Mouse (Mus musculus) neutrophil, adult 5-6 weeks (primary cell): ENCODE data around the gene Nmrk2. TPM values are rescaled to one million over a fixed set of nuclear protein-coding genes. Genes with fewer than 3 reads are reported as not detected.
A peak's percentile ranks its signal among the peaks of the same experiment; 100 is the strongest.

Source experiments
- ATAC-seq: fragments of 151-379, 151-347 bp; 2 replicates; pipeline ENCODE4 v1.8.0; 2017; ENCODE audit warnings: mild to moderate bottlenecking, moderate TSS enrichment; ENCODE audit not compliant: insufficient number of reproducible peaks, poor library complexity, low FRiP score, severe bottlenecking; ENCODE audit errors: extremely low read depth
- total RNA-seq: library from RNA; stranded (forward); fragments of 200-1000 nt; gene quantifications from 2 replicates; pipeline ENCODE4 v1.2.3, GENCODE M21; 2017

Gene Nmrk2
- total RNA-seq, 1 experiment from 2014 or later = not detected

GRCm38 (mm10) chr10:81174617-81175344, 27.1 kb downstream of the Nmrk2 start:
- ATAC-seq = peak; percentile 66

- ATAC-seq = peak; percentile 20; the same call in 1 of the 2 replicates
Measured at GRCm38 (mm10) chr10:81173132-81173531, 28.7 kb downstream of the Nmrk2 start.

- peak; percentile 24 for ATAC-seq
Measured at GRCm38 (mm10) chr10:81169411-81169900, 32.4 kb downstream of the Nmrk2 start.

- peak; percentile 40; the same call in 1 of the 2 replicates for ATAC-seq
Measured at GRCm38 (mm10) chr10:81168521-81169244, 33.2 kb downstream of the Nmrk2 start.

GRCm38 (mm10) chr10:81168087-81168431, 33.8 kb downstream of the Nmrk2 start:
- ATAC-seq = no peak

- peak; percentile 89 for ATAC-seq
Measured at GRCm38 (mm10) chr10:81167200-81168086, 34.4 kb downstream of the Nmrk2 start, which contains the start of gene Pias4. Gene Pias4 (minus strand): TSS chr10:81167923.

- ATAC-seq = no peak
Measured at GRCm38 (mm10) chr10:81165118-81165517, 36.7 kb downstream of the Nmrk2 start.

GRCm38 (mm10) chr10:81162318-81162652, 39.6 kb downstream of the Nmrk2 start:
- ATAC-seq = peak; percentile 31

- ATAC-seq = peak; percentile 70
Measured at GRCm38 (mm10) chr10:81161602-81162317, 40.1 kb downstream of the Nmrk2 start.

GRCm38 (mm10) chr10:81154736-81155135, 47.1 kb downstream of the Nmrk2 start:
- ATAC-seq = no peak

GRCm38 (mm10) chr10:81154313-81154712, 47.5 kb downstream of the Nmrk2 start:
- ATAC-seq = no peak

GRCm38 (mm10) chr10:81152609-81153008, 49.2 kb downstream of the Nmrk2 start:
- ATAC-seq = no peak

- ATAC-seq = no peak
Measured at GRCm38 (mm10) chr10:81151261-81151660, 50.6 kb downstream of the Nmrk2 start.

Other genes starting within 250 kb of the Nmrk2 start
- not detected in 2 replicates for gene Gng7, start 187.1 kb downstream of the Nmrk2 start, total RNA-seq
- not detected in 2 replicates for gene Diras1, start 176.4 kb downstream of the Nmrk2 start, total RNA-seq
- 8.6 and 19.5 TPM in 2 replicates for gene Slc39a3, start 164.6 kb downstream of the Nmrk2 start, total RNA-seq
- 59.2 and 64.5 TPM in 2 replicates for gene Sgta, start 141.9 kb downstream of the Nmrk2 start, total RNA-seq
- 1.5 and 4.5 TPM in 2 replicates for gene Thop1, start 132.0 kb downstream of the Nmrk2 start, total RNA-seq
- 0.23 TPM in 1 of 2 replicates, not detected in the other for gene Creb3l3, start 103.2 kb downstream of the Nmrk2 start, total RNA-seq
- 91.5 and 96.6 TPM in 2 replicates for gene Map2k2, start 96.1 kb downstream of the Nmrk2 start, total RNA-seq
- 28.7 and 31.1 TPM in 2 replicates for gene Zbtb7a, start 66.8 kb downstream of the Nmrk2 start, total RNA-seq
- 34.5 and 40.5 TPM in 2 replicates for gene Pias4, start 34.1 kb downstream of the Nmrk2 start, total RNA-seq
- gene Eef2, start 25.4 kb downstream of the Nmrk2 start, total RNA-seq = 1,126 and 1,171 TPM in 2 replicates
- gene Dapk3, start 19.0 kb downstream of the Nmrk2 start, total RNA-seq = 47.3 and 52.0 TPM in 2 replicates
- not detected in 2 replicates for gene 4930442H23Rik, start 18.2 kb downstream of the Nmrk2 start, total RNA-seq
- gene Atcay, start 28.8 kb upstream of the Nmrk2 start, total RNA-seq = not detected in 2 replicates
- gene Zfr2, start 31.1 kb upstream of the Nmrk2 start, total RNA-seq = 1.5 and 1.6 TPM in 2 replicates
- gene Matk, start 50.9 kb upstream of the Nmrk2 start, total RNA-seq = 9.1 and 12.3 TPM in 2 replicates
- 52.4 and 76.6 TPM in 2 replicates for gene Mrpl54, start 64.9 kb upstream of the Nmrk2 start, total RNA-seq
- gene Apba3, start 64.9 kb upstream of the Nmrk2 start, total RNA-seq = 16.6 and 24.0 TPM in 2 replicates
- 7.2 and 13.1 TPM in 2 replicates for gene Tjp3, start 89.5 kb upstream of the Nmrk2 start, total RNA-seq
- gene Pip5k1c, start 90.9 kb upstream of the Nmrk2 start, total RNA-seq = 98.0 and 112 TPM in 2 replicates
- 30.1 and 38.4 TPM in 2 replicates for gene Cactin, start 119.1 kb upstream of the Nmrk2 start, total RNA-seq
- 4.1 and 5.6 TPM in 2 replicates for gene Tbxa2r, start 126.7 kb upstream of the Nmrk2 start, total RNA-seq
- gene Gipc3, start 141.2 kb upstream of the Nmrk2 start, total RNA-seq = 0.25 TPM in 1 of 2 replicates, not detected in the other
- gene Hmg20b, start 148.4 kb upstream of the Nmrk2 start, total RNA-seq = 30.3 and 36.5 TPM in 2 replicates
- 2.6 and 2.8 TPM in 2 replicates for gene Mfsd12, start 155.4 kb upstream of the Nmrk2 start, total RNA-seq
- gene 4930404N11Rik, start 163.8 kb upstream of the Nmrk2 start, total RNA-seq = 4.2 and 5.5 TPM in 2 replicates
- gene Fzr1, start 176.5 kb upstream of the Nmrk2 start, total RNA-seq = 16.5 and 16.8 TPM in 2 replicates
- gene Dohh, start 182.4 kb upstream of the Nmrk2 start, total RNA-seq = 11.2 and 16.9 TPM in 2 replicates
- 3.1 and 5.6 TPM in 2 replicates for gene Gm48551, start 182.4 kb upstream of the Nmrk2 start, total RNA-seq
- gene Gm48552, start 187.0 kb upstream of the Nmrk2 start, total RNA-seq = 2.2 TPM in 1 of 2 replicates, not detected in the other
- gene Smim24, start 191.0 kb upstream of the Nmrk2 start, total RNA-seq = 2.5 and 2.6 TPM in 2 replicates